Mouse (Mus musculus): ENCODE results near the gene Heyl. TPM values are rescaled to one million over a fixed set of nuclear protein-coding genes. Genes with fewer than 3 reads are reported as not detected.

The Heyl gene
- polyA plus RNA-seq, 1 experiment from 2014 or later, result 2.4 TPM

GRCm38 (mm10) chr4:123207337-123207736, 26.0 kb upstream of the Heyl start:
- H3K27me3 ChIP-seq (ENCODE audit: control insufficient read depth, insufficient read depth, low read length), result peaks cover 6% of the 10 kb centered on the region

DNA sequence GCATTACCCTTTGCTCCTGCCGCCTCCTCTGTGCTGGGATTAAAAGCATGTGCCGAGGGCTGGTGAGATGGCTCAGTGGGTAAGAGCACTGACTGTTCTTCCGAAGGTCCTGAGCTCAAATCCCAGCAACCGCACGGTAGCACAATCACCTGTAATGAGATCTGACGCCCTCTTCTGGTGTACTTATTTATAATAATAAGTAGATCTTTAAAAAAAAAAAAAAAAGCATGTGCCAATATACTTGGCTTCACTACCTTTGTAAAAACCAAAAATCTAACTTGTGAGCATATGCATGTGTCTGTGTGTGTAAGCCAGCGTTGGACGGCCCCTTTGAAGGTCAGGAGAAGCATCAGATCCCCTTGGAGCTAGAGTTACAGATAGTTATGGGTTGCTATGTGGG, 22.4 kb upstream of the Heyl start:
- no peak overlapping the region for H3K27ac ChIP-seq (replicated peaks; ENCODE audit: low read depth, low read length)
- no peak overlapping the region for H3K9ac ChIP-seq (ENCODE audit: low read length)
- no peak for DNase-seq (ENCODE audit: low spot score)
- no peak for ATAC-seq (ENCODE audit: insufficient number of reproducible peaks, low FRiP score, low TSS enrichment, low read depth)
- no peak overlapping the region for H3K4me3 ChIP-seq (ENCODE audit: low read depth, low read length)
- no peaks in the 10 kb centered on the region for H3K36me3 ChIP-seq (ENCODE audit: control insufficient read depth, insufficient read depth, low read length)
- H3K9me3 ChIP-seq (ENCODE audit: control insufficient read depth, low read length), result no peaks in the 10 kb centered on the region
- H3K27me3 ChIP-seq (ENCODE audit: control insufficient read depth, insufficient read depth, low read length), result no peaks in the 10 kb centered on the region
- no peaks in the 10 kb centered on the region for H3K4me1 ChIP-seq (ENCODE audit: control insufficient read depth, insufficient read depth, low read length)
- no peak overlapping the region for H3K4me2 ChIP-seq (ENCODE audit: low read depth, severe bottlenecking)
- WGBS, result 53% methylated on average over 8 of the region's 8 CpGs

More at GRCm38 (mm10) chr4:123207337-123207736, 26.0 kb upstream of the Heyl start:
- 71% methylated on average over 5 of the region's 5 CpGs for WGBS
- H3K4me2 ChIP-seq (ENCODE audit: low read depth, severe bottlenecking), result no peak overlapping the region
- no peak overlapping the region for H3K4me3 ChIP-seq (ENCODE audit: low read depth, low read length)
- no peaks in the 10 kb centered on the region for H3K4me1 ChIP-seq (ENCODE audit: control insufficient read depth, insufficient read depth, low read length)
- H3K9ac ChIP-seq (ENCODE audit: low read length), result no peak overlapping the region
- H3K36me3 ChIP-seq (ENCODE audit: control insufficient read depth, insufficient read depth, low read length), result no peaks in the 10 kb centered on the region
- no peak overlapping the region for H3K27ac ChIP-seq (replicated peaks; ENCODE audit: low read depth, low read length)
- no peak for ATAC-seq (ENCODE audit: insufficient number of reproducible peaks, low FRiP score, low TSS enrichment, low read depth)
- no peaks in the 10 kb centered on the region for H3K9me3 ChIP-seq (ENCODE audit: control insufficient read depth, low read length)
- DNase-seq (ENCODE audit: low spot score), result no peak

DNA sequence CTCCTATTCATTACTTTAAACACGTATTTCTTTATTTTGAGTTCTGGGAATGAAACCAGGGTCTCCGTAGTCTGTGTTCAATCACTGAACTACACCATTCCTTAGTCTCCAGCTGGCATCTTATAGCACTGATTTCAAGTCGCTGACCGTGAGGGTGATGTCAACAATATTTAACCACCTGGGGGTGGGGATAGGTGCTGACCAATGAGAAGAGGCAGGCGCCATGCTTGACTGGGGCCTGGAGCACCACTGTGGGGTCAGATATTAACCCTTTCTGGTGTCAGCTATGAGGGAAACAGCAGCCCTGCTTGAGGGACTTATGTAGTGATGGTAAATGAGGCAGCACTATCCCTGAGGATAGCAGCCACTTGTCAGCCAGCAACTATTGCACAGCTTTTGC, 21.9 kb upstream of the Heyl start:
- H3K4me1 ChIP-seq (ENCODE audit: control insufficient read depth, insufficient read depth, low read length), result no peaks in the 10 kb centered on the region
- WGBS, result 52% methylated on average over 5 of the region's 5 CpGs
- H3K9ac ChIP-seq (ENCODE audit: low read length), result no peak overlapping the region
- H3K36me3 ChIP-seq (ENCODE audit: control insufficient read depth, insufficient read depth, low read length), result no peaks in the 10 kb centered on the region
- H3K27ac ChIP-seq (replicated peaks; ENCODE audit: low read depth, low read length), result no peak overlapping the region
- no peak for DNase-seq (ENCODE audit: low spot score)
- H3K4me2 ChIP-seq (ENCODE audit: low read depth, severe bottlenecking), result no peak overlapping the region
- no peaks in the 10 kb centered on the region for H3K27me3 ChIP-seq (ENCODE audit: control insufficient read depth, insufficient read depth, low read length)
- H3K9me3 ChIP-seq (ENCODE audit: control insufficient read depth, low read length), result no peaks in the 10 kb centered on the region
- no peak for ATAC-seq (ENCODE audit: insufficient number of reproducible peaks, low FRiP score, low TSS enrichment, low read depth)
- no peak overlapping the region for H3K4me3 ChIP-seq (ENCODE audit: low read depth, low read length)

DNA sequence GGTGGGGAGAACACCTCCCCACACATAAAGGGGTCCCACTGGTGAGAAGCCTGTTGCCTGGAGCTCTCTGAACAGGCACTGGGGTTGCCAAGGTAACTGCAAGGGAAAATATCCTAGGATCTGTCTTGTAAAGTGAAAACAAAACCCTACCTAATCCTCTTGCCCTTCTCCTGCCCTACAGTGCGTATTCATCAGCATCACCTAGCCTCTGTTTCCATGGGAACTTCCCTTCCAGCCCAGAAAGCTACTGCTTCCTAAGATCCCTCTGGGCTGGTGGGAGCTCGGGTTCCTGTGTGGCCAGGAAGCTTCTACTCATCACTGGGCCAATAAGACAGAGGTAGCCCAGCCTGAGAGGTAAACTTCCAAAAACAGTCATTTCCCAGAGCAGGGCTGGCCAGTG, 21.0 kb upstream of the Heyl start:
- no peak overlapping the region for H3K4me2 ChIP-seq (ENCODE audit: low read depth, severe bottlenecking)
- H3K36me3 ChIP-seq (ENCODE audit: control insufficient read depth, insufficient read depth, low read length), result no peaks in the 10 kb centered on the region
- WGBS, result 55% methylated on average over 2 of the region's 2 CpGs
- no peak overlapping the region for H3K4me3 ChIP-seq (ENCODE audit: low read depth, low read length)
- DNase-seq (ENCODE audit: low spot score), result no peak
- no peak overlapping the region for H3K27ac ChIP-seq (replicated peaks; ENCODE audit: low read depth, low read length)
- no peaks in the 10 kb centered on the region for H3K9me3 ChIP-seq (ENCODE audit: control insufficient read depth, low read length)
- no peaks in the 10 kb centered on the region for H3K4me1 ChIP-seq (ENCODE audit: control insufficient read depth, insufficient read depth, low read length)
- no peak for ATAC-seq (ENCODE audit: insufficient number of reproducible peaks, low FRiP score, low TSS enrichment, low read depth)
- H3K9ac ChIP-seq (ENCODE audit: low read length), result no peak overlapping the region
- H3K27me3 ChIP-seq (ENCODE audit: control insufficient read depth, insufficient read depth, low read length), result no peaks in the 10 kb centered on the region

- Histone ChIP-seq H3K9me3 (ENCODE audit: control insufficient read depth, low read length) (no peaks in the 10 kb centered on the region), H3K4me3 (ENCODE audit: low read depth, low read length) (no peak overlapping the region), H3K4me1 (ENCODE audit: control insufficient read depth, insufficient read depth, low read length) (no peaks in the 10 kb centered on the region), H3K4me2 (ENCODE audit: low read depth, severe bottlenecking) (no peak overlapping the region), H3K27me3 (ENCODE audit: control insufficient read depth, insufficient read depth, low read length) (no peaks in the 10 kb centered on the region), H3K9ac (ENCODE audit: low read length) (no peak overlapping the region), H3K36me3 (ENCODE audit: control insufficient read depth, insufficient read depth, low read length) (no peaks in the 10 kb centered on the region), H3K27ac (replicated peaks; ENCODE audit: low read depth, low read length) (no peak overlapping the region)
- WGBS, result 90% methylated on average over 9 of the region's 9 CpGs
- DNase-seq (ENCODE audit: low spot score) (no peak), ATAC-seq (ENCODE audit: insufficient number of reproducible peaks, low FRiP score, low TSS enrichment, low read depth) (no peak)
Observed at GRCm38 (mm10) chr4:123213975-123214374, 19.4 kb upstream of the Heyl start.

- ATAC-seq (ENCODE audit: insufficient number of reproducible peaks, low FRiP score, low TSS enrichment, low read depth) (no peak), DNase-seq (ENCODE audit: low spot score) (no peak)
- no peak overlapping the region for H3K27ac ChIP-seq (replicated peaks; ENCODE audit: low read depth, low read length)
- H3K4me3 ChIP-seq (ENCODE audit: low read depth, low read length), result no peak overlapping the region
- no peak overlapping the region for H3K4me2 ChIP-seq (ENCODE audit: low read depth, severe bottlenecking)
- no peaks in the 10 kb centered on the region for H3K27me3 ChIP-seq (ENCODE audit: control insufficient read depth, insufficient read depth, low read length)
- WGBS, result 82% methylated on average over 1 of the region's 1 CpGs
- H3K4me1 ChIP-seq (ENCODE audit: control insufficient read depth, insufficient read depth, low read length), result no peaks in the 10 kb centered on the region
- H3K36me3 ChIP-seq (ENCODE audit: control insufficient read depth, insufficient read depth, low read length), result no peaks in the 10 kb centered on the region
- no peak overlapping the region for H3K9ac ChIP-seq (ENCODE audit: low read length)
- no peaks in the 10 kb centered on the region for H3K9me3 ChIP-seq (ENCODE audit: control insufficient read depth, low read length)
Observed at GRCm38 (mm10) chr4:123215367-123215766, 18.0 kb upstream of the Heyl start.

DNA sequence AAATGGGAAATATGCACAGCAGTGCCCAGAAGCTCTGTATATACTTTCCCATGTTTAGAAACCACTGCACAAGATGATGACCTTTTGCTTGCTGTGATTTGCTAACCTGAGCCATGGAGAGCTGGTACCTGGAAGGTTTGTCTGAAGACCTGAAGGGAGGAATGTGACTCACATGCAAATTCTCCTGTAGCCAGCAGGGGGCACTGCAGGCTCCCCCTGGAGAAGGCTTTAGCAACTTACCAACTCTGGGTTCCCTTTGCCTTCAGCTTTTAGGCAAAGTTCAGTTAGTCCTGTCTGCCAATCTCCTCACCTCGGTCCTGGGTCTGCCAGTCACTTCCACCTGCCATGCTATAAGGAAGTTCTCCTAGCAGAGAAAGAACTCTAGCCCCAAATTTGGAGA, 16.6 kb upstream of the Heyl start:
- no peak for ATAC-seq (ENCODE audit: insufficient number of reproducible peaks, low FRiP score, low TSS enrichment, low read depth)
- H3K36me3 ChIP-seq (ENCODE audit: control insufficient read depth, insufficient read depth, low read length), result no peaks in the 10 kb centered on the region
- H3K4me3 ChIP-seq (ENCODE audit: low read depth, low read length), result no peak overlapping the region
- no peaks in the 10 kb centered on the region for H3K27me3 ChIP-seq (ENCODE audit: control insufficient read depth, insufficient read depth, low read length)
- DNase-seq (ENCODE audit: low spot score), result peak; percentile 61
- 16% methylated on average over 1 of the region's 1 CpGs for WGBS
- no peaks in the 10 kb centered on the region for H3K4me1 ChIP-seq (ENCODE audit: control insufficient read depth, insufficient read depth, low read length)
- H3K9ac ChIP-seq (ENCODE audit: low read length), result no peak overlapping the region
- no peak overlapping the region for H3K27ac ChIP-seq (replicated peaks; ENCODE audit: low read depth, low read length)
- H3K9me3 ChIP-seq (ENCODE audit: control insufficient read depth, low read length), result no peaks in the 10 kb centered on the region
- H3K4me2 ChIP-seq (ENCODE audit: low read depth, severe bottlenecking), result no peak overlapping the region

DNA sequence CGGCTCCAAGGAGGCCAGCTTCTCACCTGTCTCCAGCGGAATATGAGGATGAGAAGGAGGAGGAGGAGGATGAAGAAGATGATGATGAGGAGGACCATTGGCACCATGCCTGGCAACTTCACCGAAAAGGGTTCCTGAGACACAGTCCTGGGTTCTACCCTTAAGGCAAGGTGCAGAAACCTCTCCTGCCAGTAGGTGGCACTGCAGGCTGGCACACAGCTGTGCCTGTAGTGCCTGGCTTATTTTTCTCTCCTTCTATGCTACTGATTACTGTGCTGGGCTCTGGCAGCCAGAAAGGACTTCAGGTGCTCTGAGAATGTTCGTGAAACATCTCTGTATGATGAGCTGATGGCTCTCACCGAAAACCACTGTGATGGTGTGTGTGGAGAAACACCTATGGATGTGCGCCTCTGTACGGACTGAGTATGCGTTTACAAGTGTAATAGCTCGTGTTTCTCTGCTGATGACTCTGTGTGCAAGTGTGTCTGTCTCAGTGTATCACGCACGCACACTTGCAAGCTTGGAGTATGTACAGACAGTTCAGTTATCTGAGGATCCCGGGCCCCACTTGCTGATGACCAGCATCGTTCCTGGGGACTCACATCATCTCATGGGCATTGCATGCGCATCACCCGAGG, 13.5 kb upstream of the Heyl start:
- Histone ChIP-seq H3K4me1 (ENCODE audit: control insufficient read depth, insufficient read depth, low read length) (no peaks in the 10 kb centered on the region), H3K9me3 (ENCODE audit: control insufficient read depth, low read length) (no peaks in the 10 kb centered on the region), H3K4me2 (ENCODE audit: low read depth, severe bottlenecking) (no peak overlapping the region), H3K4me3 (ENCODE audit: low read depth, low read length) (no peak overlapping the region), H3K27me3 (ENCODE audit: control insufficient read depth, insufficient read depth, low read length) (no peaks in the 10 kb centered on the region), H3K36me3 (ENCODE audit: control insufficient read depth, insufficient read depth, low read length) (no peaks in the 10 kb centered on the region), H3K9ac (ENCODE audit: low read length) (no peak overlapping the region), H3K27ac (replicated peaks; ENCODE audit: low read depth, low read length) (no peak overlapping the region)
- ATAC-seq (ENCODE audit: insufficient number of reproducible peaks, low FRiP score, low TSS enrichment, low read depth) (peak; percentile 79), DNase-seq (ENCODE audit: low spot score) (peak; percentile 84)
- 73% methylated on average over 15 of the region's 15 CpGs for WGBS

DNA sequence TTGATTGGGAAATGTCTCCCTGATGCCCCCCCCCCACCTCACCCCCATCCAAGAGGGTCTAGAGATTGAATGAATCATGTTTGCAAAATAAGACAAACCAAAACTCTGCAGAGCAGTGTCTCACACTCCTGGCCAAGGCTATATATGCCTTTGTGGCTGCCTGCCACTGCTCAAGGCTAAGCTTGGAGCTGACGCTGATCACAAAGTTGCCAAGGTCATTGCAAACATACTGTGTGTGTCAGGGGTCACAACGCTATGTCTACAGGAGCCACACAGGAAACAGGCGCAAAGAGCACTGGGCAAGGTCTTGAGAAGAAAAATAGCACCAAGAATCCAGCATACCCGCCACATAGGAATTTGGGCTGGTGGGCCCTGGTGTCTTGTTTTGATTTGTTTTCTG, 12.7 kb upstream of the Heyl start:
- 78% methylated on average over 4 of the region's 4 CpGs for WGBS
- Histone ChIP-seq H3K9ac (ENCODE audit: low read length) (no peak overlapping the region), H3K27me3 (ENCODE audit: control insufficient read depth, insufficient read depth, low read length) (no peaks in the 10 kb centered on the region), H3K27ac (replicated peaks; ENCODE audit: low read depth, low read length) (no peak overlapping the region), H3K4me1 (ENCODE audit: control insufficient read depth, insufficient read depth, low read length) (no peaks in the 10 kb centered on the region), H3K9me3 (ENCODE audit: control insufficient read depth, low read length) (no peaks in the 10 kb centered on the region), H3K4me2 (ENCODE audit: low read depth, severe bottlenecking) (no peak overlapping the region), H3K4me3 (ENCODE audit: low read depth, low read length) (no peak overlapping the region), H3K36me3 (ENCODE audit: control insufficient read depth, insufficient read depth, low read length) (no peaks in the 10 kb centered on the region)
- ATAC-seq (ENCODE audit: insufficient number of reproducible peaks, low FRiP score, low TSS enrichment, low read depth) (no peak), DNase-seq (ENCODE audit: low spot score) (no peak)
